Mouse (Mus musculus): ENCODE measurements around the gene Nemp1. TPM values are rescaled to one million over a fixed set of nuclear protein-coding genes. Genes with fewer than 3 reads are reported as not detected.

Nemp1 gene
- polyA plus RNA-seq, 1 experiment = 14.2 TPM

DNA sequence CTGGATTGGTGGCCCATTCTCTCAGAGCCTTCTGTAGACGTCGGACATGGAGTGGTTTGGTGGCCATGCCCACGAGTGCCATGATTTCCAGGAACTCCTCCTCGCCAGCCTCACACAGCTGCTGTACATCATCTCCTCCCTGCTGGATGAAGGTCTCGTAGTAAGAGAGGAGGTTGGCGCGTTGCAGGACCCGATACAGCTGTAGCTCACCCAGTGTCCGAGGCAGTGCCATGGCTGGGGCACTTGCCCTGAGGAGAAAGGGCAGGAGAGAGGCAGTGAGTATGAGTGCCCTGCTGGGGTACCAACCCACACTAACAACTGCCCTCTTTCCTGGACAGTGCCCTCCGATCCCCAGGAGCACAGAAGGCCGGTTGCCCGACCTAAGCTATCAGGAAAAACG lies 1.8 kb upstream of the Nemp1 start:
- no peaks in the 10 kb centered on the region for H3K27me3 ChIP-seq (ENCODE audit: control insufficient read depth, insufficient read depth, low read length)
- H3K4me3 ChIP-seq (ENCODE audit: control insufficient read depth, insufficient read depth, low read length) = peak overlapping the region; percentile 28
- DNase-seq = no peak
- no peak for TF ChIP-seq POLR2A (IDR thresholded peaks at IDR 0.05; ENCODE audit: control insufficient read depth, extremely low read depth, insufficient read depth, low read length, poor library complexity)
- TF ChIP-seq CTCF (IDR thresholded peaks at IDR 0.05; ENCODE audit: borderline replicate concordance, control insufficient read depth, extremely low read depth, insufficient read depth, low read length, poor library complexity) = no peak
- no peak overlapping the region for H3K27ac ChIP-seq (ENCODE audit: control insufficient read depth, insufficient read depth, low read length)
- 80% methylated on average over 13 of the region's 13 CpGs for WGBS
- peaks cover 69% of the 10 kb centered on the region for H3K4me1 ChIP-seq (replicated peaks; ENCODE audit: control insufficient read depth, insufficient read depth, low read length)
- peaks cover 11% of the 10 kb centered on the region; the same call in 1 of the 2 replicates for H3K36me3 ChIP-seq (ENCODE audit: control insufficient read depth, insufficient read depth, low read length)

DNA sequence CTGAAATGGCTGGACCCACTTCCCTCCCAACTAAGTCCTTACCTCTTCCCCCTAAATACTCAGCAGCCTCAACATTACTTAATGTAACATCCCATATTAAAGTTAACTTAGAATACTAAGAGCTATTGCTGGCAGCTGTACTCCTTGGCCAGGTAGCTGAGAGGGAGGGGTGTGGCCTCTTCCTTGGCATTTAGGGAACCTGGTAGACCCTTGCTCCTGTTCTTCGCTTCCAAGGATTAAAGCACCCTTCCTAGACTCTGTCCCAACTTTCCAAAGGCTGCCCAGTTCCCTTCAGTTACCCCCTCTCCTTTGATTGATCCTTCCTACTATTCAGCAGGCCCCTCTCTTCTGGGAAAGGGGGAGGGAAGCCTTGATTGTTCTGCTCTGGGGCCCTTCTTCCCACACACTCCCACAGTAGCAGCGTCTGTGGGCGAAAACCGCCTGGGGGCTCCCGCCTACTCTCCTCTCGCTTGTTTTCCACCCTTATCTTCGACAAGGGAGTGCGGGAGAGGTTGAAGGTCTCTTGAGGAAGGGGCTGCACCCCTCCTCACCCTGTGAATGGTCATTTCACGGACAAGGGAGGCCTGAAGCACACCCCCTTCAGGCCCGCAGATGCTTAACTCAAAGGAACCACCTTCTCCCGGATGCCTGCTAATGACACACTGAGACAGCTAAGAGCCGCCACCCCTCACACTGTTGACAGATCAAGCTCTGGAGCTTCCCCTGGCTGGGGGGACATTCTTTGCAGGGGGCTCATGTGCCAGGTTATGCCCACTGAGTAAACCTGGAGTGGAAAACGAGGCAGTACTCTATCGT lies 1.1 kb upstream of the Nemp1 start:
- Histone ChIP-seq H3K4me3 (ENCODE audit: control insufficient read depth, insufficient read depth, low read length) (peak overlapping the region; percentile 61), H3K36me3 (ENCODE audit: control insufficient read depth, insufficient read depth, low read length) (peaks cover 4% of the 10 kb centered on the region; the same call in 1 of the 2 replicates), H3K4me1 (replicated peaks; ENCODE audit: control insufficient read depth, insufficient read depth, low read length) (peaks cover 71% of the 10 kb centered on the region), H3K27me3 (ENCODE audit: control insufficient read depth, insufficient read depth, low read length) (no peaks in the 10 kb centered on the region), H3K27ac (ENCODE audit: control insufficient read depth, insufficient read depth, low read length) (peak overlapping the region; percentile 54)
- 22% methylated on average over 14 of the region's 14 CpGs for WGBS
- DNase-seq = peak; percentile 31
- no peak for TF ChIP-seq CTCF (IDR thresholded peaks at IDR 0.05; ENCODE audit: borderline replicate concordance, control insufficient read depth, extremely low read depth, insufficient read depth, low read length, poor library complexity)
- TF ChIP-seq POLR2A (IDR thresholded peaks at IDR 0.05; ENCODE audit: control insufficient read depth, extremely low read depth, insufficient read depth, low read length, poor library complexity) = no peak

DNA sequence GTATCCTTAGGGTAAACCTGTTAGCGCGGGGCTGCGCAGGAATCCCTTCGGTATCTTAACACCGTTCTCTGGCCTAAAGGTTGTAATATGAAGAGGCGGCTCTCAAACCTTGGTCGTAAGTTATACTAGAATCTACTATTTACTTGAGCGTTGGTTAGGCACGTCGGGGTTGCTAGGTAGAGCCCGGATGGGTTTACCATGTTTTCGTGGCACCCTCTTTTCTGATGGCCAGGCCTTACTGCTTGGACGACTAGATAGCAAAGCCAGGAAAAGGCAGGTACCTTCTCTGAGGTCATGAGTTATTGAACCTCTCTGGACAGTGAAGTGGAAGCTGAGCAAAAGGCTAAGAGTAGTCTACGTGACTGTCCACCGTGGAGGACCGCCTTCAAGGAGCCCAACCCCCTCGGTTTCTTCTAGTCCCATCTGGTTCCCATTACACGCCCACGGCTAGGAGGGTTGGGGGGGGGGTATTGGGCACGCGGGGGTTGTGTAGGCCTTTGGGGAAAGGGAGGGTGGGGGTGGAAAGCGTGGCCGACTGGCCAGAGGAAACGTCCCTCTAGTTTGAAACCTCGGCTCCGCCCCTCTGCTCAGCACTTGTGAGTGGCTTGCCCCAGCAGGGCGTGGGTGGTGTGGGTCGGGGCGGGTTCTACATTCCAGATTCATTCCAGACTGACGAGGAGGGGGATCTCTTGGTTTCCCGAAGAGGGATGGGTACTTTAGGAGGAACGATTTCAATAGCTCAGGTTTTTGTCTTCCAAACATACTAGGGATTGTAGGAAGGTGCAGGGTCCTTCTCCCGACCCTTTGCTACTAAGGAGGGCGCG lies 780 bp downstream of the Nemp1 start:
- Histone ChIP-seq H3K4me1 (replicated peaks; ENCODE audit: control insufficient read depth, insufficient read depth, low read length) (peaks cover 60% of the 10 kb centered on the region), H3K27me3 (ENCODE audit: control insufficient read depth, insufficient read depth, low read length) (no peaks in the 10 kb centered on the region), H3K4me3 (ENCODE audit: control insufficient read depth, insufficient read depth, low read length) (peak overlapping the region; percentile 61), H3K27ac (ENCODE audit: control insufficient read depth, insufficient read depth, low read length) (peak overlapping the region; percentile 80), H3K36me3 (ENCODE audit: control insufficient read depth, insufficient read depth, low read length) (no peaks in the 10 kb centered on the region)
- 4% methylated on average over 35 of the region's 35 CpGs for WGBS
- DNase-seq = peak; percentile 67
- TF ChIP-seq CTCF (IDR thresholded peaks at IDR 0.05; ENCODE audit: borderline replicate concordance, control insufficient read depth, extremely low read depth, insufficient read depth, low read length, poor library complexity) = no peak
- no peak for TF ChIP-seq POLR2A (IDR thresholded peaks at IDR 0.05; ENCODE audit: control insufficient read depth, extremely low read depth, insufficient read depth, low read length, poor library complexity)

DNA sequence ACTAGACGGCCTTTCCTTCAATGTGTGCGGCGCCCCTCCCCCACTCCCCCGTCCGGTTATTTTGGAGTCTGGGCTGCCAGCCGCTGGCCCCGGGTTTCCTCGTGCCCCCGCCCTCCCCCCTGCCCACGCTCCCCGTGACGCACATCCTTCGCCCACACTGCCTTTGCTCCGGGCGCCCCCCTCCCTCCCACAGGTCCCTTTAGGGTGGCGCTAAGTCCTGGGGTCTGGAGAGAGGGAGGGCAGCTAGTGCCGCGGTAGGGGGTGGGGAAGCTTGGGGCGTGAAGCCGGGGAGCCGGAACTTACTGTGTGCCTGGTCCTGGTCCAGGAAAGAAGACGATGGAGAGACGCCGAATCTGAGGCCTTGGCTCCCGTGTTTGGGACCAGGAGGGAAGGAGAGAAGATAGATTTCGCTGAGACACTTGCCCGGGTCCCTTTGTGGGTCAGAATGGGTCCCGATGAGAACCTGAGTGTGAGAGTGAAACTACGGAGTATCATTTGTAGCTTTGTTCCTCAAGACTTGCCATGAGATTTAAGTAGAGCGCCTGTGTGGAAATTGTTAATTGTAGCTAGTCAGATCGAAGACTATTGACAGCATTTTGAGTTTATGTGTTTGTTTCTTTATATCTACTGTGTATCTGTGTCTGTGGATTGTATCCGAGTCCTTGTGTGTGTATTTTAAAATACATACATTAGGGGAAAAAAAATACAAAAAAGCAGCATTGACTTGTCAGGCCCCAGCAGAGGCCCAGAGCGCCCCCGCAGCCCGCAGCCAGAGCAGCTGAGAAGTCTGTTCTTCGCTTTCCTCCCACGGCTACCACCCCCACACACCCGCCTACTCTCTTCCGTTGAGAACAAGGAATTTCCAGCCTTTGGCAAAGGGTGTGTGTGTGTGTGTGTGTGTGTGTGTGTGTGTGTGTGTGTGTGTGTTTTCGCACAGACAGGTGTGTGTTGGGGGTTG lies 1.7 kb downstream of the Nemp1 start, which contains the start of gene Nab2:
Gene Nab2, minus strand, starts transcription at position 476 of the 958 bp plus-strand sequence.
- 2% methylated on average over 40 of the region's 40 CpGs for WGBS
- Histone ChIP-seq H3K27ac (ENCODE audit: control insufficient read depth, insufficient read depth, low read length) (peak within 1 kb of the TSS; percentile 91), H3K4me3 (ENCODE audit: control insufficient read depth, insufficient read depth, low read length) (peak within 1 kb of the TSS; percentile 61), H3K27me3 (ENCODE audit: control insufficient read depth, insufficient read depth, low read length) (no peaks in the 10 kb centered on the region), H3K4me1 (replicated peaks; ENCODE audit: control insufficient read depth, insufficient read depth, low read length) (peaks cover 51% of the 10 kb centered on the region), H3K36me3 (ENCODE audit: control insufficient read depth, insufficient read depth, low read length) (no peaks in the 10 kb centered on the region)
- no peak for TF ChIP-seq POLR2A (IDR thresholded peaks at IDR 0.05; ENCODE audit: control insufficient read depth, extremely low read depth, insufficient read depth, low read length, poor library complexity)
- TF ChIP-seq CTCF (IDR thresholded peaks at IDR 0.05; ENCODE audit: borderline replicate concordance, control insufficient read depth, extremely low read depth, insufficient read depth, low read length, poor library complexity) = no peak
- DNase-seq = peak; percentile 83

DNA sequence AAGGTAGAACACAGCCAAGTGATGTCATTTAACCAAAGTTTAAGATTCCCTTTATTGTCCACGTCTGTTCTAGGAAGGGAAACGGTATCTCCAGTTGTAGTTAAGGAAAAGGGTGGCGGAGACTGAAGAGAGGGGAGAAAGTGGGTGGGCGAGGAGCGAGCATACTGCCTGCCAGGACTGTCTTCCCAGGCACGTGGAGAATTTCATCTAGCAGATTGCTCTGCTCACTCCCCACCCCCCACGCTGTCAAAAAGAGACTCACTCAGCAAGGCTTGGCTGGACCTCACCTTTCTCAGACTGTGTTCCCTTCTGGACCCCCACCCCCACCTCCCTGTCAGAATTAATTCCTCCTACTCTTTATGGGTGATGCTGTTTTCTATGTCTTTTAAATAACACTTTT lies 2.5 kb downstream of the Nemp1 start:
- Histone ChIP-seq H3K27ac (ENCODE audit: control insufficient read depth, insufficient read depth, low read length) (peak overlapping the region; percentile 91), H3K36me3 (ENCODE audit: control insufficient read depth, insufficient read depth, low read length) (no peaks in the 10 kb centered on the region), H3K4me1 (replicated peaks; ENCODE audit: control insufficient read depth, insufficient read depth, low read length) (peaks cover 45% of the 10 kb centered on the region), H3K27me3 (ENCODE audit: control insufficient read depth, insufficient read depth, low read length) (no peaks in the 10 kb centered on the region), H3K4me3 (ENCODE audit: control insufficient read depth, insufficient read depth, low read length) (peak overlapping the region; percentile 21; the same call in 1 of the 2 replicates)
- WGBS = 37% methylated on average over 7 of the region's 7 CpGs
- no peak for DNase-seq
- no peak for TF ChIP-seq POLR2A (IDR thresholded peaks at IDR 0.05; ENCODE audit: control insufficient read depth, extremely low read depth, insufficient read depth, low read length, poor library complexity)
- TF ChIP-seq CTCF (IDR thresholded peaks at IDR 0.05; ENCODE audit: borderline replicate concordance, control insufficient read depth, extremely low read depth, insufficient read depth, low read length, poor library complexity) = no peak

Measured in thymus, adult 2 months (tissue).